Mouse (Mus musculus): ENCODE results near the gene Ube2o.

DNA sequence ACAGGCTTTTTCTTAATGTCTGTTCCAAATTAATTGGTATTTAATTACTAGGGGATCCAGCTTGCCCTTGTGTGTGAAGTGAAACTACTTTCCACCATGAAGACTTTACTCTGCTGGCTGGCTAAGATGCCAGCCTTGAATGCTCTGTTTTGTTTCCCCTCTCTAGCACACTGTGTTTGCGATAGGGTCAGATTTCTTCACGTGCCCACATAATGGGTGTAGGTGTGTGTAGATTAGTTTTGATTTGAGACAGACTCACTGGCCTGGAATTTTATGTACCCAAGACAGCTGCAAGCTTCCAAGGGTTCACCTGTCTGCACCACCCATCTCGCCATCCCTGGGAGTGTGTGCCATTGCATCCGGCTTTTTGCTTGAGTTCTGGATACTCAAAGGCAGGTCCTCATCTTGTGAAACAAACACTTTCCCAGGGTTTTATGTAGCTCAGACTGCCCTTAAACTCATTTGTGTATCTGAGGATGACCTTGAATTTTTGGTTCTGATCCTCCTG lies 67.7 kb downstream of the Ube2o start:
- TF ChIP-seq EP300 (IDR thresholded peaks at IDR 0.05; ENCODE audit: low read depth) (no peak), CTCF (IDR thresholded peaks at IDR 0.05; ENCODE audit: low read depth) (no peak)
